Mouse (Mus musculus) MN1 (cell line): ENCODE results near the gene Rcan3.
A peak's percentile ranks its signal among the peaks of the same experiment; 100 is the strongest.

Source experiments
- DNase-seq: peaks from one replicate; pipeline ENCODE4 v3.0.0-alpha.2; 2016; ENCODE audit warnings: low spot score

The Rcan3 gene

GRCm38 (mm10) chr4:135413491-135413890 is 20.2 kb downstream of the Rcan3 start:
- no peak for DNase-seq

- peak; percentile 47 for DNase-seq
Observed at GRCm38 (mm10) chr4:135411633-135412032, 22.0 kb downstream of the Rcan3 start.

GRCm38 (mm10) chr4:135406180-135406579 is 27.5 kb downstream of the Rcan3 start:
- peak; percentile 18 for DNase-seq

- no peak for DNase-seq
Observed at GRCm38 (mm10) chr4:135404916-135405315, 28.7 kb downstream of the Rcan3 start.

GRCm38 (mm10) chr4:135404048-135404447 is 29.6 kb downstream of the Rcan3 start:
- DNase-seq: no peak

- no peak for DNase-seq
Observed at GRCm38 (mm10) chr4:135401881-135402280, 31.8 kb downstream of the Rcan3 start.

GRCm38 (mm10) chr4:135397991-135398390 is 35.7 kb downstream of the Rcan3 start, which contains the start of gene Ncmap:
Gene Ncmap (minus strand): TSS chr4:135398227.
- no peak for DNase-seq

- no peak for DNase-seq
Observed at GRCm38 (mm10) chr4:135397551-135397950, 36.1 kb downstream of the Rcan3 start.

- no peak for DNase-seq
Observed at GRCm38 (mm10) chr4:135396303-135396702, 37.4 kb downstream of the Rcan3 start.

- DNase-seq: no peak
Observed at GRCm38 (mm10) chr4:135395375-135395774, 38.3 kb downstream of the Rcan3 start.

- no peak for DNase-seq
Observed at GRCm38 (mm10) chr4:135394666-135395065, 39.0 kb downstream of the Rcan3 start.

- no peak for DNase-seq
Observed at GRCm38 (mm10) chr4:135393381-135393780, 40.3 kb downstream of the Rcan3 start.

GRCm38 (mm10) chr4:135392801-135393200 is 40.9 kb downstream of the Rcan3 start:
- no peak for DNase-seq

- DNase-seq: no peak
Observed at GRCm38 (mm10) chr4:135391014-135391413, 42.6 kb downstream of the Rcan3 start.

GRCm38 (mm10) chr4:135385614-135386013 is 48.0 kb downstream of the Rcan3 start:
- DNase-seq: no peak

- peak; percentile 92 for DNase-seq
Observed at GRCm38 (mm10) chr4:135382316-135382715, 51.3 kb downstream of the Rcan3 start.

- DNase-seq: no peak
Observed at GRCm38 (mm10) chr4:135381355-135381754, 52.3 kb downstream of the Rcan3 start.

- no peak for DNase-seq
Observed at GRCm38 (mm10) chr4:135377241-135377640, 56.4 kb downstream of the Rcan3 start.

- no peak for DNase-seq
Observed at GRCm38 (mm10) chr4:135375444-135375843, 58.2 kb downstream of the Rcan3 start.

- no peak for DNase-seq
Observed at GRCm38 (mm10) chr4:135373299-135373698, 60.4 kb downstream of the Rcan3 start.

- no peak for DNase-seq
Observed at GRCm38 (mm10) chr4:135370372-135370771, 63.3 kb downstream of the Rcan3 start.

GRCm38 (mm10) chr4:135362828-135363227 is 70.8 kb downstream of the Rcan3 start:
- no peak for DNase-seq
